Mouse (Mus musculus) spleen, adult 2 months (tissue): Measurements from ENCODE around the gene St6galnac3. TPM values are rescaled to one million over a fixed set of nuclear protein-coding genes. Genes with fewer than 3 reads are reported as not detected.

Experiments
- DNase-seq, 2 experiments: peaks; one replicate each; pipeline versions ENCODE4 v3.0.0 to v3.0.0-alpha.2; 2012 to 2021; ENCODE audit warnings: low spot score in 2 of 2, low read depth in 1 of 2
- H3K27ac ChIP-seq: fragments of 200-500 bp; 2 replicates; pipeline ENCODE4 v1.5.1; 2012; ENCODE audit warnings: low read length, inconsistent platforms; ENCODE audit not compliant: insufficient read depth
- H3K27me3 ChIP-seq: fragments of 200-500 bp; 2 replicates; pipeline ENCODE4 v1.6.1; 2012; ENCODE audit warnings: mild to moderate bottlenecking, moderate library complexity, low read length, inconsistent platforms; ENCODE audit not compliant: control insufficient read depth, insufficient read depth
- H3K36me3 ChIP-seq: fragments of 200-500 bp; 2 replicates; pipeline ENCODE4 v1.6.1; 2012; ENCODE audit warnings: mild to moderate bottlenecking, low read length, inconsistent platforms; ENCODE audit not compliant: control insufficient read depth, insufficient read depth
- H3K4me1 ChIP-seq: fragments of 200-500 bp; 2 replicates; pipeline ENCODE4 v1.6.1; 2011; ENCODE audit warnings: inconsistent platforms; ENCODE audit not compliant: control insufficient read depth, insufficient read depth, insufficient read length
- H3K4me3 ChIP-seq: fragments of 200-500 bp; 2 replicates; pipeline ENCODE4 v1.5.1; 2011; ENCODE audit warnings: mild to moderate bottlenecking, inconsistent platforms; ENCODE audit not compliant: insufficient read depth, insufficient read length; ENCODE audit errors: extremely low read depth
- CTCF ChIP-seq: fragments of 200-500 bp; IDR thresholded peaks from 2 replicates; pipeline ENCODE4 v1.5.1; 2011; ENCODE audit warnings: mild to moderate bottlenecking, inconsistent platforms; ENCODE audit not compliant: insufficient read depth, insufficient read length, insufficient replicate concordance; ENCODE audit errors: extremely low read depth
- POLR2A ChIP-seq: fragments of 200-500 bp; IDR thresholded peaks from 2 replicates; pipeline ENCODE4 v1.6.1; 2011; ENCODE audit warnings: low read depth, low read length, inconsistent platforms
- WGBS: fragments of 180-500 bp; shearing (Covaris S2); methylation state at CpG from one replicate; pipeline ENCODE4 v1.1.7; 2018; 5-methylcytosine and 5-hydroxymethylcytosine counted together
- polyA plus RNA-seq: library from polyadenylated mRNA; depleted of rRNA; stranded (reverse); fragments of >200 nt; gene quantifications from 2 replicates; pipeline ENCODE4 v1.2.3, GENCODE M21; 2012

Gene St6galnac3
- polyA plus RNA-seq, 1 experiment: 3.0 TPM

GRCm38 (mm10) chr3:153723467-153724079 is 1.4 kb downstream of the St6galnac3 start:
- Histone ChIP-seq H3K4me3 (0 out of 2 replicates have a peak overlapping the region, but pooled peaks have one; percentile 4), H3K4me1 (peaks cover 18% of the 10 kb centered on the region; the same call in 1 of the 2 replicates), H3K27ac (no peak overlapping the region), H3K27me3 (0 out of 2 replicates have a peak, but pooled peaks cover 2% of the 10 kb centered on the region), H3K36me3 (no peaks in the 10 kb centered on the region)
- no peak for DNase-seq
- 55% methylated on average over 9 of the region's 9 CpGs for WGBS
- TF ChIP-seq POLR2A (no peak), CTCF (no peak)

- no peak for DNase-seq
- Histone ChIP-seq H3K27ac (0 out of 2 replicates have a peak overlapping the region, but pooled peaks have one; percentile 24), H3K4me1 (peaks cover 29% of the 10 kb centered on the region; the same call in 1 of the 2 replicates)
Observed at GRCm38 (mm10) chr3:153721525-153721924, 3.4 kb downstream of the St6galnac3 start.

GRCm38 (mm10) chr3:153720922-153721321 is 4.1 kb downstream of the St6galnac3 start:
- no peaks in the 10 kb centered on the region for H3K36me3 ChIP-seq
- peak overlapping the region; percentile 54; the same call in 1 of the 2 replicates for H3K27ac ChIP-seq
- no peak for TF ChIP-seq POLR2A
- TF ChIP-seq CTCF: no peak
- 0 out of 2 replicates have a peak, but pooled peaks cover 2% of the 10 kb centered on the region for H3K27me3 ChIP-seq
- 10% methylated on average over 4 of the region's 4 CpGs for WGBS
- DNase-seq: no peak
- 0 out of 2 replicates have a peak overlapping the region, but pooled peaks have one; percentile 28 for H3K4me3 ChIP-seq
- H3K4me1 ChIP-seq: peaks cover 31% of the 10 kb centered on the region; the same call in 1 of the 2 replicates

More at GRCm38 (mm10) chr3:153721525-153721924, 3.4 kb downstream of the St6galnac3 start:
- TF ChIP-seq POLR2A (no peak), CTCF (no peak)
- 0 out of 2 replicates have a peak, but pooled peaks cover 2% of the 10 kb centered on the region for H3K27me3 ChIP-seq
- WGBS: 86% methylated on average over 16 of the region's 16 CpGs
- H3K36me3 ChIP-seq: no peaks in the 10 kb centered on the region
- H3K4me3 ChIP-seq: no peak overlapping the region

- peaks cover 31% of the 10 kb centered on the region; the same call in 1 of the 2 replicates for H3K4me1 ChIP-seq
- WGBS: 33% methylated on average over 3 of the region's 3 CpGs
- H3K27ac ChIP-seq: peak overlapping the region; percentile 74; the same call in 1 of the 2 replicates
Observed at GRCm38 (mm10) chr3:153720296-153720695, 4.7 kb downstream of the St6galnac3 start.

GRCm38 (mm10) chr3:153719256-153719970 is 5.6 kb downstream of the St6galnac3 start:
- Histone ChIP-seq H3K36me3 (no peaks in the 10 kb centered on the region), H3K4me1 (peaks cover 31% of the 10 kb centered on the region; the same call in 1 of the 2 replicates), H3K4me3 (0 out of 2 replicates have a peak overlapping the region, but pooled peaks have one; percentile 32), H3K27ac (peak overlapping the region; percentile 74), H3K27me3 (no peaks in the 10 kb centered on the region)
- TF ChIP-seq POLR2A (no peak), CTCF (no peak)
- WGBS: 41% methylated on average over 9 of the region's 9 CpGs
- DNase-seq: no peak

More at GRCm38 (mm10) chr3:153720296-153720695, 4.7 kb downstream of the St6galnac3 start:
- H3K4me3 ChIP-seq: no peak overlapping the region
- no peak for DNase-seq
- 0 out of 2 replicates have a peak, but pooled peaks cover 2% of the 10 kb centered on the region for H3K27me3 ChIP-seq
- no peaks in the 10 kb centered on the region for H3K36me3 ChIP-seq
- no peak for TF ChIP-seq CTCF
- TF ChIP-seq POLR2A: no peak

- no peak overlapping the region for H3K4me3 ChIP-seq
- WGBS: 77% methylated on average over 8 of the region's 8 CpGs
- no peaks in the 10 kb centered on the region for H3K27me3 ChIP-seq
- TF ChIP-seq CTCF (no peak), POLR2A (no peak)
- peaks cover 27% of the 10 kb centered on the region; the same call in 1 of the 2 replicates for H3K4me1 ChIP-seq
- no peaks in the 10 kb centered on the region for H3K36me3 ChIP-seq
- no peak for DNase-seq
- H3K27ac ChIP-seq: no peak overlapping the region
Observed at GRCm38 (mm10) chr3:153718724-153719123, 6.2 kb downstream of the St6galnac3 start.
